Mouse (Mus musculus): ENCODE measurements around the gene Dock9.

DNA sequence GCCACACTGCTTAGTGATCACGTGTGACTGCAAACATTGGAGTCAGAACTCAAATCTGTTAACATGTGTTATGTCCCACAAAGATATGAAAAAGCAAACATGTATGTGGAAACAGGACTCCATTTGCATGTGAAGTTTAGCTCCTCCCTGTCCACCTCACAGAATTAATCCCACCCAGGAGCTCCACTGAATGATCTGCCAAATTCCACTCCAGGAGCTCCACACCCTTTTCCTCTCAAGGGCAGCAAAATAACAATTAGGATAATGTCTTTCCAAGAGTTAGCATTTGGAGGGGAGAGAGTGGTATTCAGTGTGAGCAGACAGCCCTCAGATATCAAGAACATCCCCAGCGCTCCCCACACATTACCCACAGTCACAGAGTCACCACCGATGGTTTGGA lies 102.9 kb downstream of the Dock9 start:
- TF ChIP-seq CTCF (IDR thresholded peaks at IDR 0.05; ENCODE audit: low read depth, low read length) (no peak), GATA1 (IDR thresholded peaks at IDR 0.05; ENCODE audit: borderline replicate concordance, low read length) (no peak)

Measured in G1E (cell line).